Comparison of ENCODE assay signal across 15 mouse cellular contexts in the genomic region with DNA sequence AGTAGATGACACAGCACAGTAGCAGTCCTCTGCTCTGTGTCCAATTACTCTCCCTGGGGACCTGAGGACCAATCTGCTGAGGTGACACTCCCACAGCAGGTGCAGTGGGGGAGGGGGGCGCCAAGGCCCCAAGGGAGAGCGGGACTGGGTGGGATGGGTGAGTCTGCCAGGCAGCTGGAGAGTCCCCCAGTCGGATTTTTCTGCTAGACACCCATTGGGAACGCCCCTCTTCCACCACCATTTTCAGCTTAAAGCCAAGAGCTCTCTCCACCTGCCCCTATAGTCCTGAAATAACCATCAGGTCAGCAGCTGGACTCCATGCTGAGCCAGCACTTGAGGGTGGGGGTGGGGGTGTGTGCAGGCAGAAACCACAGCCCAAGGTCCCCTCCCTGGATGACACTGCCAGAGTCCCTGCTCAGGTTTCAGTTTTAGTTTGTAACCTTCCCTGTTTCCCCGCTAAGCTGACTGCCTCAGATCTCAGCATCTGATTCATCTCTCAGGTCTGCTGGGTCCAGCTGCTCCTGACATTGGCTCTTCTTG.
A peak's percentile ranks its signal among the peaks of the same experiment; 100 is the strongest.
DNase-seq lines count a peak whose midpoint lies in the region; ATAC-seq and TF ChIP-seq lines count a peak whose summit lies in the region.
"Had no signal": no experiment of that assay in that cellular context is flagged by ENCODE, and none has a peak within 500 bp of the region (broad histone marks: within the 10 kb centered on the region; RNA-seq: fewer than 3 reads in every experiment).

No protein-coding gene starts in this region.

- intact Hi-C loops in left cerebral cortex, adult 2 months (cut with DNase I) = loop anchor here (2.0 kb wide), 1 partner anchor 54 kb away; no protein-coding TSS in a partner anchor

- 51% methylated on average over 5 of the region's 5 CpGs for WGBS in forebrain, embryonic 10.5 days
- 43% methylated on average over 5 of the region's 5 CpGs for whole genome bisulfite sequencing in forebrain, embryonic 16.5 days
- WGBS in limb, embryonic 15.5 days = 39% methylated on average over 5 of the region's 5 CpGs

- no peak for TF ChIP-seq CTCF in left cerebral cortex, adult 2 months (IDR thresholded peaks at IDR 0.05)

- H3K9ac ChIP-seq in forebrain, embryonic 16.5 days (replicated peaks; ENCODE audit: low read depth, low read length) = no peak overlapping the region
- H3K9ac ChIP-seq in limb, embryonic 15.5 days = no peak overlapping the region
- H3K9ac ChIP-seq: kidney, embryonic 15.5 days had no signal

- ATAC-seq in forebrain, embryonic 16.5 days = no peak
- ATAC-seq in limb, embryonic 15.5 days (ENCODE audit: insufficient number of reproducible peaks, low FRiP score, low TSS enrichment, low read depth) = 0 out of 2 replicates have a peak, but pooled peaks have one; percentile 28
- ATAC-seq: activated CD4-positive, CD25-positive, alpha-beta regulatory T cell, adult 4 months had no signal

- no peaks in the 10 kb centered on the region for H3K36me3 ChIP-seq in forebrain, embryonic 10.5 days (replicated peaks)
- no peaks in the 10 kb centered on the region for H3K36me3 ChIP-seq in forebrain, embryonic 16.5 days (ENCODE audit: control insufficient read depth, insufficient read depth)
- no peaks in the 10 kb centered on the region for H3K36me3 ChIP-seq in limb, embryonic 15.5 days
- H3K36me3 ChIP-seq: kidney, embryonic 15.5 days had no signal

- peaks cover 86% of the 10 kb centered on the region for H3K27me3 ChIP-seq in forebrain, embryonic 10.5 days (ENCODE audit: poor library complexity, severe bottlenecking)
- H3K27me3 ChIP-seq in forebrain, embryonic 16.5 days (replicated peaks; ENCODE audit: control insufficient read depth, insufficient read depth, low read length) = no peaks in the 10 kb centered on the region
- H3K27me3 ChIP-seq in limb, embryonic 15.5 days = peaks cover 12% of the 10 kb centered on the region; the same call in 1 of the 2 replicates

- H3K9me3 ChIP-seq in forebrain, embryonic 10.5 days = peaks cover 8% of the 10 kb centered on the region; the same call in 1 of the 2 replicates
- no peaks in the 10 kb centered on the region for H3K9me3 ChIP-seq in forebrain, embryonic 16.5 days (ENCODE audit: control insufficient read depth, low read length)
- no peaks in the 10 kb centered on the region for H3K9me3 ChIP-seq in limb, embryonic 15.5 days
- H3K9me3 ChIP-seq: kidney, embryonic 15.5 days had no signal

- H3K4me2 ChIP-seq in forebrain, embryonic 16.5 days (ENCODE audit: low read length) = no peak overlapping the region
- no peak overlapping the region for H3K4me2 ChIP-seq in limb, embryonic 15.5 days
- H3K4me2 ChIP-seq: kidney, embryonic 15.5 days had no signal

- H3K4me3 ChIP-seq in forebrain, embryonic 10.5 days = no peak overlapping the region
- H3K4me3 ChIP-seq in forebrain, embryonic 16.5 days (replicated peaks; ENCODE audit: low read length) = no peak overlapping the region
- no peak overlapping the region for H3K4me3 ChIP-seq in left cerebral cortex, adult 2 months
- no peak overlapping the region for H3K4me3 ChIP-seq in limb, embryonic 15.5 days
- H3K4me3 ChIP-seq: erythroblast, embryonic 14.5 days; kidney, embryonic 15.5 days had no signal

- no peak for DNase-seq in forebrain, embryonic 10.5 days (ENCODE audit: extremely low spot score, low spot score)
- no peak for DNase-seq in left cerebral cortex, adult 2 months (ENCODE audit: extremely low spot score in 1 of 2, low spot score in 2 of 2)
- DNase-seq in left cerebral cortex, adult 18-20 months (ENCODE audit: low spot score in 2 of 2) = no peak
- DNase-seq in CD4-positive helper T cell, adult 2 months (ENCODE audit: low read depth, low spot score) = peak; percentile 26
- no peak for DNase-seq in thymus, postnatal 4 days
- DNase-seq in yolk sac, embryonic 10.5 days (ENCODE audit: low spot score) = no peak
- DNase-seq: cerebellum, adult 18-20 months; heart, postnatal 10 days; left cerebral cortex, postnatal 4 days had no signal

- peaks cover 84% of the 10 kb centered on the region for H3K4me1 ChIP-seq in forebrain, embryonic 10.5 days
- H3K4me1 ChIP-seq in forebrain, embryonic 16.5 days (replicated peaks; ENCODE audit: control insufficient read depth, insufficient read depth, low read length) = peaks cover 65% of the 10 kb centered on the region
- peaks cover 62% of the 10 kb centered on the region for H3K4me1 ChIP-seq in limb, embryonic 15.5 days

- peak overlapping the region; percentile 72 for H3K27ac ChIP-seq in forebrain, embryonic 10.5 days
- H3K27ac ChIP-seq in forebrain, embryonic 16.5 days (ENCODE audit: low read length) = no peak overlapping the region
- peak overlapping the region; percentile 64; the same call in 1 of the 2 replicates for H3K27ac ChIP-seq in left cerebral cortex, adult 2 months
- peak overlapping the region; percentile 73 for H3K27ac ChIP-seq in limb, embryonic 15.5 days
- H3K27ac ChIP-seq: macrophage had no signal
